Mouse (Mus musculus) right cerebral cortex, postnatal 14 days (tissue): ENCODE measurements at regions not wholly inside any gene's neighbourhood (a gene's known extent, or its start where the extent isn't known, plus 50 kb on each side); places are given as distances from the start of the nearest gene placed in this dataset.

Experiments used
- DNase-seq: peaks from one replicate; pipeline ENCODE4 v3.0.0; 2022

- DNase-seq = no peak
These were observed 60.6 kb upstream of the Tas2r134 start for GRCm38 (mm10) chr2:51566554-51567246.

- DNase-seq = no peak
These were observed 63.4 kb upstream of the Tas2r134 start for GRCm38 (mm10) chr2:51563881-51564280.

- no peak for DNase-seq
These were observed 64.1 kb upstream of the Tas2r134 start for GRCm38 (mm10) chr2:51563240-51563639.

GRCm38 (mm10) chr2:51550863-51551262 is 76.4 kb upstream of the Tas2r134 start:
- DNase-seq = no peak

- DNase-seq = no peak
These were observed 78.2 kb upstream of the Tas2r134 start for GRCm38 (mm10) chr2:51549125-51549524.

GRCm38 (mm10) chr2:51546181-51546580 is 81.1 kb upstream of the Tas2r134 start:
- no peak for DNase-seq

- DNase-seq = no peak
These were observed 83.4 kb upstream of the Tas2r134 start for GRCm38 (mm10) chr2:51543949-51544348.

- peak; percentile 14 for DNase-seq
These were observed 85.0 kb upstream of the Tas2r134 start for GRCm38 (mm10) chr2:51542272-51542671.

GRCm38 (mm10) chr2:51532709-51533414 is 94.4 kb upstream of the Tas2r134 start:
- DNase-seq = no peak

- no peak for DNase-seq
These were observed 96.0 kb upstream of the Tas2r134 start for GRCm38 (mm10) chr2:51531106-51531839.

GRCm38 (mm10) chr2:51522766-51523165 is 104.5 kb upstream of the Tas2r134 start:
- DNase-seq = no peak

- no peak for DNase-seq
These were observed 117.9 kb upstream of the Tas2r134 start for GRCm38 (mm10) chr2:51509220-51510011.

GRCm38 (mm10) chr2:51497896-51498295 is 129.4 kb upstream of the Tas2r134 start:
- no peak for DNase-seq

- no peak for DNase-seq
These were observed 153.6 kb upstream of the Tas2r134 start for GRCm38 (mm10) chr2:51473753-51474152.

GRCm38 (mm10) chr2:51467027-51467694 is 160.2 kb upstream of the Tas2r134 start:
- no peak for DNase-seq

GRCm38 (mm10) chr2:51466003-51466402 is 161.3 kb upstream of the Tas2r134 start:
- no peak for DNase-seq

GRCm38 (mm10) chr2:51465576-51465975 is 161.7 kb upstream of the Tas2r134 start:
- no peak for DNase-seq

GRCm38 (mm10) chr2:51464356-51464755 is 163.0 kb upstream of the Tas2r134 start:
- no peak for DNase-seq

- no peak for DNase-seq
These were observed 166.4 kb upstream of the Tas2r134 start for GRCm38 (mm10) chr2:51460896-51461295.

GRCm38 (mm10) chr2:51459486-51459885 is 167.8 kb upstream of the Tas2r134 start:
- no peak for DNase-seq

GRCm38 (mm10) chr2:51457717-51458116 is 169.6 kb upstream of the Tas2r134 start:
- no peak for DNase-seq

GRCm38 (mm10) chr2:51452816-51453215 is 174.5 kb upstream of the Tas2r134 start:
- no peak for DNase-seq
